Mouse (Mus musculus): ENCODE data around the gene Rnase1.

Gene Rnase1

GRCm38 (mm10) chr14:51142119-51142518 lies 4.5 kb downstream of the Rnase1 start:
- DNase-seq (ENCODE audit: low read depth, low spot score), result no peak

- no peak for DNase-seq (ENCODE audit: low read depth, low spot score)
These were observed 6.2 kb downstream of the Rnase1 start for GRCm38 (mm10) chr14:51140342-51140741.

GRCm38 (mm10) chr14:51132372-51132771 lies 14.2 kb downstream of the Rnase1 start:
- no peak for DNase-seq (ENCODE audit: low read depth, low spot score)

- no peak for DNase-seq (ENCODE audit: low read depth, low spot score)
These were observed 15.3 kb downstream of the Rnase1 start for GRCm38 (mm10) chr14:51131086-51131815.

- no peak for DNase-seq (ENCODE audit: low read depth, low spot score)
These were observed 16.2 kb downstream of the Rnase1 start for GRCm38 (mm10) chr14:51130315-51130940.

GRCm38 (mm10) chr14:51129624-51129975 lies 17.0 kb downstream of the Rnase1 start:
- no peak for DNase-seq (ENCODE audit: low read depth, low spot score)

GRCm38 (mm10) chr14:51128775-51129623 lies 17.6 kb downstream of the Rnase1 start:
- DNase-seq (ENCODE audit: low read depth, low spot score), result no peak

GRCm38 (mm10) chr14:51127648-51128258 lies 18.8 kb downstream of the Rnase1 start:
- DNase-seq (ENCODE audit: low read depth, low spot score), result no peak

GRCm38 (mm10) chr14:51125684-51126083 lies 20.9 kb downstream of the Rnase1 start:
- no peak for DNase-seq (ENCODE audit: low read depth, low spot score)

- no peak for DNase-seq (ENCODE audit: low read depth, low spot score)
These were observed 32.5 kb downstream of the Rnase1 start, which contains the start of gene Eddm3b for GRCm38 (mm10) chr14:51113916-51114560. TSS of gene Eddm3b (plus strand) at chr14:51114426.

GRCm38 (mm10) chr14:51113476-51113875 lies 33.1 kb downstream of the Rnase1 start:
- no peak for DNase-seq (ENCODE audit: low read depth, low spot score)

- DNase-seq (ENCODE audit: low read depth, low spot score), result no peak
These were observed 34.6 kb downstream of the Rnase1 start for GRCm38 (mm10) chr14:51111966-51112365.

- DNase-seq (ENCODE audit: low read depth, low spot score), result no peak
These were observed 40.1 kb downstream of the Rnase1 start for GRCm38 (mm10) chr14:51106449-51106967.

GRCm38 (mm10) chr14:51104366-51104765 lies 42.2 kb downstream of the Rnase1 start:
- DNase-seq (ENCODE audit: low read depth, low spot score), result no peak

GRCm38 (mm10) chr14:51103217-51103616 lies 43.4 kb downstream of the Rnase1 start:
- peak; percentile 58 for DNase-seq (ENCODE audit: low read depth, low spot score)

- no peak for DNase-seq (ENCODE audit: low read depth, low spot score)
These were observed 45.3 kb downstream of the Rnase1 start for GRCm38 (mm10) chr14:51101284-51101683.

GRCm38 (mm10) chr14:51098921-51099320 lies 47.7 kb downstream of the Rnase1 start:
- DNase-seq (ENCODE audit: low read depth, low spot score), result no peak

- DNase-seq (ENCODE audit: low read depth, low spot score), result peak; percentile 65
These were observed 48.3 kb downstream of the Rnase1 start for GRCm38 (mm10) chr14:51098300-51098699.

- no peak for DNase-seq (ENCODE audit: low read depth, low spot score)
These were observed 50.7 kb downstream of the Rnase1 start for GRCm38 (mm10) chr14:51095736-51096524.

Measured in CD4-positive helper T cell, adult 2 months (primary cell).